Mouse (Mus musculus) heart, postnatal 0 days (tissue): ENCODE data around the gene Ogg1.

ENCODE experiments used
- CTCF ChIP-seq: IDR thresholded peaks from 2 replicates; pipeline ENCODE4 v1.5.1; 2016; ENCODE audit warnings: antibody characterized with exemption, control low read depth, low read depth
- EP300 ChIP-seq: IDR thresholded peaks from 2 replicates; pipeline ENCODE4 v1.6.1; 2016; ENCODE audit warnings: antibody characterized with exemption, low read depth

- no peak for TF ChIP-seq CTCF
- no peak for TF ChIP-seq EP300
Observed at GRCm38 (mm10) chr6:113296639-113297038, 30.1 kb upstream of the Ogg1 start.
